26 mouse cellular contexts compared by ENCODE assay signal in the genomic region with DNA sequence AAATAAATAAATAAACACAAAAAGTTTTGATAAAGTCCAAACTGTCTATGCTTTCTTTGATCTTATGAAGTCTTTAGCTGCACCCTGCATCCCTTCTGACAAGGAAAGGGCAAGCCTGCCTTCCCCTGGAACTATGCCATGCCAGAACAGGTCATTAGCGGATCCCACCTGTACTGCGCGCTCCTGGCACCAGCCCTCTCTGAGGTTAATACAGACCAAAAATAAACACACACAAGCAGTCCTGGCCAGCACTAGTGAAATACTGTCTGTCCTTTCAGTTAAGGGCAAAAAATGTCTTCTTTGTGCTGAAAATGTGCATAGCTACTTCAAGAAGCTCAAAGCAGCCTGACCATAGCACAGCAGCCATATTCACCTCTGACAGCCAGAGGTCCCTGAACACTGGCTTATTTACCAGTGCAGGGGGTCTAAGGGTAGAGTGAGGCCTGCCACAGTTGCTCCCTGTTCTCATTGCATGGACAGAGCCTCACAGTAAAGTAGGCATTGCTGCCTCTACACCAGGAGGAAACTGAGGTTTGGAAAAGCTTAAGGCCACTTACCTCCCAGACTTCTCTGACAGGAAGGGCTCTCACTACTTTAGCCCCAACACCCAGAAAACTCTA.
DNase-seq lines count a peak whose midpoint lies in the region; ATAC-seq lines count a peak whose summit lies in the region.
"Had no signal": no experiment of that assay in that cellular context is flagged by ENCODE, and none has a peak within 500 bp of the region (broad histone marks: within the 10 kb centered on the region; RNA-seq: fewer than 3 reads in every experiment).

No protein-coding gene starts in this region.

- no peaks in the 10 kb centered on the region for H3K36me3 ChIP-seq in limb, embryonic 13.5 days
- no peaks in the 10 kb centered on the region for H3K36me3 ChIP-seq in hindbrain, embryonic 16.5 days (ENCODE audit: control insufficient read depth, insufficient read depth, low read length)
- H3K36me3 ChIP-seq: forebrain, embryonic 15.5 days; G1E; hindbrain, embryonic 10.5 days; neural tube, embryonic 13.5 days had no signal

- peaks cover 54% of the 10 kb centered on the region for H3K4me1 ChIP-seq in limb, embryonic 13.5 days
- H3K4me1 ChIP-seq in hindbrain, embryonic 16.5 days (ENCODE audit: control insufficient read depth, insufficient read depth, low read depth, low read length), result no peaks in the 10 kb centered on the region
- H3K4me1 ChIP-seq: forebrain, embryonic 15.5 days; neural tube, embryonic 13.5 days had no signal

- H3K27me3 ChIP-seq in limb, embryonic 13.5 days, result peaks cover 5% of the 10 kb centered on the region; the same call in 1 of the 2 replicates
- H3K27me3 ChIP-seq in hindbrain, embryonic 16.5 days (replicated peaks; ENCODE audit: control insufficient read depth, insufficient read depth, low read length), result no peaks in the 10 kb centered on the region
- H3K27me3 ChIP-seq: CH12.LX; forebrain, embryonic 15.5 days; neural tube, embryonic 13.5 days had no signal

- peak; percentile 66 to 68 for DNase-seq in cerebellum, postnatal 10 days
- no peak for DNase-seq in cerebellum, postnatal 4 days (ENCODE audit: low spot score in 2 of 2)
- peak; percentile 33 for DNase-seq in brain, adult 2 months (ENCODE audit: low read depth, low spot score)
- DNase-seq in cerebellum, postnatal 25 days, result peak; percentile 50 to 75
- DNase-seq in layer of hippocampus, postnatal 14 days (ENCODE audit: low spot score in 2 of 2), result no peak
- DNase-seq: adrenal gland, adult 2 months; B cell, adult 2 months; gastrocnemius, postnatal 14 days; heart, adult 11 months; kidney, postnatal 10 days; liver, postnatal 0 days had no signal

- H3K9me3 ChIP-seq in limb, embryonic 13.5 days, result no peaks in the 10 kb centered on the region
- H3K9me3 ChIP-seq in hindbrain, embryonic 16.5 days (ENCODE audit: control insufficient read depth, low read length), result no peaks in the 10 kb centered on the region
- H3K9me3 ChIP-seq: forebrain, embryonic 15.5 days; G1E; hindbrain, embryonic 10.5 days; neural tube, embryonic 13.5 days had no signal

- WGBS in limb, embryonic 13.5 days, result 53% methylated on average over 3 of the region's 3 CpGs
- 95% methylated on average over 3 of the region's 3 CpGs for WGBS in hindbrain, embryonic 16.5 days

- H3K27ac ChIP-seq in limb, embryonic 13.5 days, result peak overlapping the region; percentile 49; the same call in 1 of the 2 replicates
- H3K27ac ChIP-seq in hindbrain, embryonic 16.5 days (ENCODE audit: low read depth, low read length), result no peak overlapping the region
- H3K27ac ChIP-seq: forebrain, embryonic 15.5 days; hindbrain, embryonic 10.5 days; hindbrain, postnatal 0 days; macrophage; neural tube, embryonic 13.5 days had no signal

- H3K9ac ChIP-seq in limb, embryonic 13.5 days, result no peak overlapping the region
- no peak overlapping the region for H3K9ac ChIP-seq in hindbrain, embryonic 16.5 days (ENCODE audit: low read depth, low read length)
- H3K9ac ChIP-seq: forebrain, embryonic 15.5 days; liver, postnatal 0 days; neural tube, embryonic 13.5 days had no signal

- peak; percentile 68 for ATAC-seq in limb, embryonic 13.5 days (ENCODE audit: low FRiP score, low read depth)
- no peak for ATAC-seq in hindbrain, embryonic 16.5 days
- ATAC-seq: forebrain, embryonic 15.5 days; hindbrain, postnatal 0 days; intestine, embryonic 16.5 days; liver, postnatal 0 days; lung, postnatal 0 days; midbrain, embryonic 16.5 days had no signal

- no peak overlapping the region for H3K4me2 ChIP-seq in limb, embryonic 13.5 days (replicated peaks)
- no peak overlapping the region for H3K4me2 ChIP-seq in hindbrain, embryonic 16.5 days (ENCODE audit: low read length)
- H3K4me2 ChIP-seq: forebrain, embryonic 15.5 days; heart, embryonic 11.5 days; liver, embryonic 11.5 days; neural tube, embryonic 13.5 days had no signal

- no peak overlapping the region for H3K4me3 ChIP-seq in limb, embryonic 13.5 days
- H3K4me3 ChIP-seq in hindbrain, embryonic 16.5 days (ENCODE audit: low read length), result no peak overlapping the region
- H3K4me3 ChIP-seq: forebrain, embryonic 15.5 days; hindbrain, embryonic 10.5 days; myocyte; neural tube, embryonic 13.5 days had no signal

Comparison
In these comparisons a context has a peak if more than half of its experiments do, and no peak if none do; other contexts are left out.
1. DNase-seq: peak in cerebellum, postnatal 10 days (2 of 2), brain, adult 2 months (single experiment) and cerebellum, postnatal 25 days (2 of 2); none in cerebellum, postnatal 4 days (0 of 2) and layer of hippocampus, postnatal 14 days (0 of 2).